Mouse (Mus musculus) midbrain, postnatal 0 days (tissue): ENCODE results near the gene Arl5c. TPM values are rescaled to one million over a fixed set of nuclear protein-coding genes. Genes with fewer than 3 reads are reported as not detected.

ENCODE experiments used
- ATAC-seq: fragments of 200-750 bp; cut with Nextera tagmentation; 2 replicates; pipeline ENCODE4 v1.8.0; 2017; ENCODE audit warnings: moderate number of reproducible peaks, mild to moderate bottlenecking, moderate TSS enrichment, moderate library complexity; ENCODE audit not compliant: low FRiP score
- DNase-seq: peaks from one replicate; pipeline ENCODE4 v3.0.0-alpha.2; 2015; ENCODE audit warnings: low spot score
- H3K27ac ChIP-seq: fragments of 300-500 bp; sonication (generic); 2 replicates; pipeline ENCODE4 v1.5.1; 2014; ENCODE audit warnings: low read depth, mild to moderate bottlenecking, low read length, mixed read lengths
- H3K27me3 ChIP-seq: fragments of 300-500 bp; sonication (generic); 2 replicates; pipeline ENCODE4 v1.6.1; 2014; ENCODE audit warnings: low read length, control low read depth, mixed read lengths; ENCODE audit not compliant: insufficient read depth
- H3K36me3 ChIP-seq: fragments of 300-500 bp; sonication (generic); 2 replicates; pipeline ENCODE4 v1.6.1; 2014; ENCODE audit warnings: low read length, control low read depth, mixed read lengths; ENCODE audit not compliant: insufficient read depth
- H3K4me1 ChIP-seq: fragments of 300-500 bp; sonication (generic); 2 replicates; pipeline ENCODE4 v1.6.1; 2014; ENCODE audit warnings: mild to moderate bottlenecking, control low read depth, antibody characterized with exemption, low read length, mixed read lengths; ENCODE audit not compliant: insufficient read depth
- H3K4me2 ChIP-seq: fragments of 300-500 bp; sonication (generic); 2 replicates; pipeline ENCODE4 v1.6.1; 2014; ENCODE audit warnings: low read depth, mild to moderate bottlenecking, low read length, mixed read lengths; ENCODE audit not compliant: poor library complexity, severe bottlenecking
- H3K4me3 ChIP-seq: fragments of 300-500 bp; sonication (generic); 2 replicates; pipeline ENCODE4 v1.5.1; 2014; ENCODE audit warnings: low read depth, mild to moderate bottlenecking, low read length, moderate library complexity
- H3K9ac ChIP-seq: fragments of 300-500 bp; sonication (generic); replicated peaks from 2 replicates; pipeline ENCODE4 v1.6.1; 2014; ENCODE audit warnings: mild to moderate bottlenecking, low read length, moderate library complexity, mixed read lengths; ENCODE audit not compliant: poor library complexity, severe bottlenecking
- H3K9me3 ChIP-seq: fragments of 300-500 bp; sonication (generic); 2 replicates; pipeline ENCODE4 v1.6.1; 2016; ENCODE audit warnings: low read length, control low read depth
- CTCF ChIP-seq: IDR thresholded peaks from 2 replicates; pipeline ENCODE4 v1.5.1; 2016; ENCODE audit warnings: antibody characterized with exemption, mild to moderate bottlenecking
- WGBS: fragments of 180-500 bp; shearing (Covaris S2); extraction: QIAGEN DNeasy Blood & Tissue Kit; methylation state at CpG from one replicate; pipeline ENCODE4 v1.1.7; 2014; 5-methylcytosine and 5-hydroxymethylcytosine counted together
- polyA plus RNA-seq: library from polyadenylated mRNA; unstranded; fragments of >200 nt; fragmentation: Nextera tagmentation; extraction: Ambion mirVana; gene quantifications from 2 replicates; pipeline ENCODE4 v1.2.1, GENCODE M21; 2015
- total RNA-seq: library from RNA; depleted of rRNA; stranded (reverse); fragments of >200 nt; gene quantifications from 2 replicates; pipeline ENCODE4 v1.2.3, GENCODE M21; 2014; rRNA removed

The Arl5c gene
- total RNA-seq (1.1 and 2.9 TPM in 2 replicates), polyA plus RNA-seq (2.9 and 4.5 TPM in 2 replicates)

DNA sequence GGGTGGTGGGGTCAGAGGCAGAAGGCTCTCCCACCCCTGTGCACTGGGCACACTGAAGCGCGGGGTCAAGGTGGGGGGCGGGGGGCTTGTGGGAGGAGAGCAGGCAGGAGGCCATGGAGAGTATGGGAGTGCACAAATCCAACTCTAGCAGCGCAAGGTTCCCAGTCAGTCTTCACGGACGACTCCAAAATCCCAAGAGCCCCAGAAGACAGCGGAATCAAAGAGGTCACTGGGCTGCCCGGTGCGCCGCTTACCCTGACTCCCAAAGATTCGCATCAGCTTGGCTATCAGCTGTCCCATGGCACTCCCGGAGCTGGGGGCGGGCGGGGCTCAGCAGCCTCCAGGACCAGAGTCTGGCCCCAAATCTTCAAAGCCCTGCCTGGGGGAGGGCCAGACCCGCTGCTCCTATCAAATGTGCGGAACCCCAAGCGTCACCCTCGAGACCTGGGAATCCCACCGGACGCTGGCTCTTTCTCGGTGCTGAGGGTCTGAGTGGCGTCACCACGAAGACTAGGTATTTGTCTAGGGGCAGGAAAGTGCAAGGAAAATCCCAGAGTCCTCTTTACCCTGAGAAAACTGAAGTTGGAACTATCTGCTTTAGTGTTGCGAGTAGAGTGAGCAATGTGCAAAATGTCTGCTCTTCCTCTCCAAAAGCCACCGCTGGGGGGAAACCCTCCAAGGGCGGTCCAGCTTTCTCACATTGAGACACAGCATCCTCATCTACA, at the start of gene Arl5c:
Arl5c (minus strand) TSS at position 618 of the 725 bp plus-strand sequence.
- H3K9ac ChIP-seq, result peak within 1 kb of the TSS; percentile 54
- 1% methylated on average over 26 of the region's 26 CpGs for WGBS
- ATAC-seq, result peak; percentile 35
- no peaks in the 10 kb centered on the region for H3K4me1 ChIP-seq
- no peak for DNase-seq
- no peaks in the 10 kb centered on the region for H3K36me3 ChIP-seq
- H3K27ac ChIP-seq, result no peak within 1 kb of the TSS
- H3K9me3 ChIP-seq, result no peaks in the 10 kb centered on the region
- peak; percentile 67 for TF ChIP-seq CTCF
- no peaks in the 10 kb centered on the region for H3K27me3 ChIP-seq
- H3K4me3 ChIP-seq, result peak within 1 kb of the TSS; percentile 38
- peak within 1 kb of the TSS; percentile 84 for H3K4me2 ChIP-seq

- no peaks in the 10 kb centered on the region for H3K36me3 ChIP-seq
- 72% methylated on average over 4 of the region's 4 CpGs for WGBS
- H3K4me1 ChIP-seq, result no peaks in the 10 kb centered on the region
- H3K9ac ChIP-seq, result no peak overlapping the region
- H3K4me2 ChIP-seq, result no peak overlapping the region
- no peak overlapping the region for H3K27ac ChIP-seq
- ATAC-seq, result no peak
- DNase-seq, result no peak
- H3K27me3 ChIP-seq, result peaks cover 4% of the 10 kb centered on the region; the same call in 1 of the 2 replicates
- H3K9me3 ChIP-seq, result no peaks in the 10 kb centered on the region
- H3K4me3 ChIP-seq, result no peak overlapping the region
- peak; percentile 17; the same call in 1 of the 2 replicates for TF ChIP-seq CTCF
These were observed 49.6 kb upstream of the Arl5c start for GRCm38 (mm10) chr11:98045596-98045995.

- H3K9me3 ChIP-seq, result no peaks in the 10 kb centered on the region
- DNase-seq (no peak), ATAC-seq (no peak)
- H3K36me3 ChIP-seq, result no peaks in the 10 kb centered on the region
- H3K4me1 ChIP-seq, result no peaks in the 10 kb centered on the region
- H3K4me3 ChIP-seq, result no peak overlapping the region
- H3K9ac ChIP-seq, result no peak overlapping the region
- no peak for TF ChIP-seq CTCF
- 71% methylated on average over 5 of the region's 5 CpGs for WGBS
- H3K27me3 ChIP-seq, result no peaks in the 10 kb centered on the region
- no peak overlapping the region for H3K27ac ChIP-seq
- H3K4me2 ChIP-seq, result no peak overlapping the region
These were observed 48.1 kb upstream of the Arl5c start for GRCm38 (mm10) chr11:98044074-98044473.

GRCm38 (mm10) chr11:98042741-98043140, 46.8 kb upstream of the Arl5c start:
- H3K36me3 ChIP-seq, result no peaks in the 10 kb centered on the region

DNA sequence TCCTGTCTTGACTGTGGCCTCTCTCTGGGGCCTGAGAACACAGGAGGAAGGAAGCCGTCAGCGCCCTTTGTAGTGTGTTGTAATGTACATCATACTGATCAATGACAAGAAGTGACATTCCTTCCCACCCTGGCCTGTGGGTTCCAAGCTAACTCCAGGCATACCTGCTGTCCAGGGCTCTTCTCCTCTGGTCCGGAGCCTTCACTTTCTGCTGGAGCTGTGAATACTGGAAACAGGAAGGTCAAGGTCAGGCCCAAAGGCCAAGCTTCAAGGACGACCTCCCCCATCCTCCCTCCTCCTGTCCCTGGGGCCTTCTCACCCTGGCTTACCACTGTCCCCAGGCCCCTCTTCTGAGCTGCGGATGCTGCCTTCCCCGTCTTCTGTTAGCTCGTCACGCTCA, 45.0 kb upstream of the Arl5c start:
- no peak for ATAC-seq
- no peak for TF ChIP-seq CTCF
- H3K4me1 ChIP-seq, result 0 out of 2 replicates have a peak, but pooled peaks cover 4% of the 10 kb centered on the region
- H3K9ac ChIP-seq, result no peak overlapping the region
- no peak for DNase-seq
- WGBS, result 71% methylated on average over 8 of the region's 8 CpGs
- H3K9me3 ChIP-seq, result no peaks in the 10 kb centered on the region
- no peak overlapping the region for H3K4me3 ChIP-seq
- H3K36me3 ChIP-seq, result no peaks in the 10 kb centered on the region
- H3K4me2 ChIP-seq, result no peak overlapping the region
- H3K27me3 ChIP-seq, result no peaks in the 10 kb centered on the region
- no peak overlapping the region for H3K27ac ChIP-seq

More at GRCm38 (mm10) chr11:98042741-98043140, 46.8 kb upstream of the Arl5c start:
- Histone ChIP-seq H3K9ac (no peak overlapping the region), H3K27me3 (no peaks in the 10 kb centered on the region), H3K4me3 (no peak overlapping the region), H3K9me3 (no peaks in the 10 kb centered on the region), H3K27ac (no peak overlapping the region), H3K4me1 (no peaks in the 10 kb centered on the region), H3K4me2 (no peak overlapping the region)
- 83% methylated on average over 6 of the region's 6 CpGs for WGBS
- no peak for DNase-seq
- ATAC-seq, result no peak
- TF ChIP-seq CTCF, result no peak

DNA sequence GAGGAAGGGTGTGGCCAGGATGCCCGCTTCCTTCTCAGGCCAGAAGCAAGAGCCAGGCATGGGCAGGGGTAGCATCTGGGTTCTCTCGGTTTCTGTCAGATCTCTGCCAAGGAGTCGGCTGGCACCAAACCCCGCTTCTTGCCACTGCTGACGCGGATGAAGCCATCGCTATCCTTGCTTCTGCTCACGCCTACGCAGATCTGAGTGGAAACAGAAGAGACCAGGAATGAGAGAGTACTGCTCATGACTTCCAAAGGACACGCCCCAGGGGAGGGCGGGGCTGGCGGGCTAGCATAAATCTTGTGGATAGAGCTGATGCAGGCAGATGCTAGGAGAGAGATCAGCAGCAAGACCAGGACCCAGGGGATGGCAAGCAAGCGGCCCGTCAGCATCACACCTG, 41.9 kb upstream of the Arl5c start:
- Histone ChIP-seq H3K36me3 (no peaks in the 10 kb centered on the region), H3K9ac (no peak overlapping the region), H3K4me2 (no peak overlapping the region), H3K4me1 (peaks cover 10% of the 10 kb centered on the region; the same call in 1 of the 2 replicates), H3K27me3 (no peaks in the 10 kb centered on the region), H3K9me3 (no peaks in the 10 kb centered on the region), H3K4me3 (no peak overlapping the region), H3K27ac (no peak overlapping the region)
- 63% methylated on average over 14 of the region's 14 CpGs for WGBS
- no peak for TF ChIP-seq CTCF
- DNase-seq (no peak), ATAC-seq (no peak)
